Mouse (Mus musculus) kidney, embryonic 15.5 days (tissue): ENCODE measurements around the gene Vmn1r228. TPM values are rescaled to one million over a fixed set of nuclear protein-coding genes. Genes with fewer than 3 reads are reported as not detected.

Experiments used
- ATAC-seq: fragments of 200-750 bp; cut with Nextera tagmentation; replicated peaks from 2 replicates; pipeline ENCODE4 v1.8.0; 2017; ENCODE audit warnings: moderate TSS enrichment; ENCODE audit not compliant: low FRiP score
- H3K27ac ChIP-seq: fragments of 300-500 bp; sonication (generic); 2 replicates; pipeline ENCODE4 v1.5.1; 2015; ENCODE audit warnings: mild to moderate bottlenecking, inconsistent platforms
- H3K27me3 ChIP-seq: fragments of 300-500 bp; sonication (generic); 2 replicates; pipeline ENCODE4 v1.6.1; 2015; ENCODE audit warnings: inconsistent platforms
- H3K36me3 ChIP-seq: fragments of 300-500 bp; sonication (generic); 2 replicates; pipeline ENCODE4 v1.6.1; 2015; ENCODE audit warnings: inconsistent platforms
- H3K4me1 ChIP-seq: fragments of 300-500 bp; sonication (generic); 2 replicates; pipeline ENCODE4 v1.6.1; 2015; ENCODE audit warnings: inconsistent platforms
- H3K4me2 ChIP-seq: fragments of 300-500 bp; sonication (generic); 2 replicates; pipeline ENCODE4 v1.6.1; 2015; ENCODE audit warnings: moderate library complexity, mild to moderate bottlenecking, inconsistent platforms
- H3K4me3 ChIP-seq: fragments of 300-500 bp; sonication (generic); replicated peaks from 2 replicates; pipeline ENCODE4 v1.5.1; 2015; ENCODE audit warnings: mild to moderate bottlenecking, inconsistent platforms
- H3K9ac ChIP-seq: fragments of 300-500 bp; sonication (generic); 2 replicates; pipeline ENCODE4 v1.6.1; 2015; ENCODE audit warnings: mild to moderate bottlenecking, inconsistent platforms
- H3K9me3 ChIP-seq: fragments of 300-500 bp; sonication (generic); replicated peaks from 2 replicates; pipeline ENCODE4 v1.6.1; 2016; ENCODE audit warnings: inconsistent platforms
- WGBS: fragments of 180-500 bp; shearing (Covaris S2); methylation state at CpG from one replicate; pipeline ENCODE4 v1.1.7; 2015; ENCODE audit warnings: mixed read lengths; 5-methylcytosine and 5-hydroxymethylcytosine counted together
- polyA plus RNA-seq: library from polyadenylated mRNA; unstranded; fragments of >200 nt; fragmentation: Nextera tagmentation; extraction: Ambion mirVana; gene quantifications from 2 replicates; pipeline ENCODE4 v1.2.1, GENCODE M21; 2015

Gene Vmn1r228
- not detected in 2 replicates for polyA plus RNA-seq

GRCm38 (mm10) chr17:20786057-20786456, at the start of gene Vmn1r228:
Gene Vmn1r228, minus strand, starts transcription at chr17:20786157.
- Histone ChIP-seq H3K9me3 (no peaks in the 10 kb centered on the region), H3K9ac (no peak within 1 kb of the TSS), H3K27me3 (no peaks in the 10 kb centered on the region), H3K4me1 (no peaks in the 10 kb centered on the region), H3K4me3 (no peak within 1 kb of the TSS), H3K36me3 (no peaks in the 10 kb centered on the region), H3K4me2 (no peak within 1 kb of the TSS), H3K27ac (no peak within 1 kb of the TSS)
- ATAC-seq: no peak

- no peak for ATAC-seq
- WGBS: 42% methylated on average over 1 of the region's 1 CpGs
These were observed 25.3 kb upstream of the Vmn1r228 start, which contains the start of gene Vmn1r229 for GRCm38 (mm10) chr17:20811255-20811654. Gene Vmn1r229, plus strand, starts transcription at chr17:20811555.

GRCm38 (mm10) chr17:20729543-20729942, 56.4 kb downstream of the Vmn1r228 start, which contains the start of gene Vmn1r227:
Gene Vmn1r227, plus strand, starts transcription at chr17:20729843.
- Histone ChIP-seq H3K4me2 (no peak within 1 kb of the TSS), H3K4me1 (no peaks in the 10 kb centered on the region)
- WGBS: 38% methylated on average over 1 of the region's 1 CpGs

More at GRCm38 (mm10) chr17:20811255-20811654, 25.3 kb upstream of the Vmn1r228 start, which contains the start of gene Vmn1r229:
- H3K4me2 ChIP-seq: no peak within 1 kb of the TSS
- H3K4me1 ChIP-seq: no peaks in the 10 kb centered on the region
- no peak within 1 kb of the TSS for H3K4me3 ChIP-seq
- H3K27me3 ChIP-seq: no peaks in the 10 kb centered on the region
- H3K27ac ChIP-seq: no peak within 1 kb of the TSS
- no peaks in the 10 kb centered on the region for H3K36me3 ChIP-seq
- no peak within 1 kb of the TSS for H3K9ac ChIP-seq
- no peaks in the 10 kb centered on the region for H3K9me3 ChIP-seq

More at GRCm38 (mm10) chr17:20729543-20729942, 56.4 kb downstream of the Vmn1r228 start, which contains the start of gene Vmn1r227:
- Histone ChIP-seq H3K36me3 (no peaks in the 10 kb centered on the region), H3K9ac (no peak within 1 kb of the TSS), H3K27ac (no peak within 1 kb of the TSS), H3K9me3 (no peaks in the 10 kb centered on the region), H3K4me3 (no peak within 1 kb of the TSS), H3K27me3 (no peaks in the 10 kb centered on the region)
- ATAC-seq: no peak

Other genes starting within 250 kb of the Vmn1r228 start
- not detected in 2 replicates for gene Vmn2r109, start 221.4 kb downstream of the Vmn1r228 start, polyA plus RNA-seq
- gene Vmn2r110, start 189.7 kb downstream of the Vmn1r228 start, polyA plus RNA-seq: 0.01 and 0.03 TPM in 2 replicates
- gene Fpr-rs3, start 161.3 kb downstream of the Vmn1r228 start, polyA plus RNA-seq: not detected in 2 replicates
- gene Vmn1r226, start 103.3 kb downstream of the Vmn1r228 start, polyA plus RNA-seq: not detected in 2 replicates
- gene Vmn1r227, start 56.3 kb downstream of the Vmn1r228 start, polyA plus RNA-seq: not detected in 2 replicates
- gene Vmn1r229, start 25.4 kb upstream of the Vmn1r228 start, polyA plus RNA-seq: not detected in 2 replicates
- not detected in 2 replicates for gene Vmn1r230, start 54.3 kb upstream of the Vmn1r228 start, polyA plus RNA-seq
- not detected in 2 replicates for gene Vmn1r231, start 118.9 kb upstream of the Vmn1r228 start, polyA plus RNA-seq
- gene Vmn1r232, start 133.6 kb upstream of the Vmn1r228 start, polyA plus RNA-seq: not detected in 2 replicates
- gene Ppp2r1a, start 159.2 kb upstream of the Vmn1r228 start, polyA plus RNA-seq: 397 and 432 TPM in 2 replicates
- gene Vmn1r233, start 210.3 kb upstream of the Vmn1r228 start, polyA plus RNA-seq: not detected in 2 replicates
- 14.9 and 15.8 TPM in 2 replicates for gene Zfp160, start 222.7 kb upstream of the Vmn1r228 start, polyA plus RNA-seq